Mouse (Mus musculus) G1E (cell line): Measurements from ENCODE around the gene Tbl2. TPM values are rescaled to one million over a fixed set of nuclear protein-coding genes. Genes with fewer than 3 reads are reported as not detected.

Experiments used
- ATAC-seq: 2 replicates; pipeline ENCODE4 v1.8.0; 2016; ENCODE audit warnings: mild to moderate bottlenecking; ENCODE audit not compliant: insufficient number of reproducible peaks, poor library complexity, low FRiP score, severe bottlenecking; ENCODE audit errors: extremely low read depth
- DNase-seq: peaks from one replicate; pipeline ENCODE4 v3.0.0; 2012; ENCODE audit warnings: low spot score
- H3K27me3 ChIP-seq: 2 replicates; pipeline ENCODE4 v1.6.1; 2012; ENCODE audit warnings: mild to moderate bottlenecking, low read length, inconsistent platforms; ENCODE audit not compliant: insufficient read depth
- H3K36me3 ChIP-seq: replicated peaks from 2 replicates; pipeline ENCODE3; 2012; ENCODE audit warnings: mild to moderate bottlenecking, inconsistent platforms
- H3K4me1 ChIP-seq: 2 replicates; pipeline ENCODE4 v1.6.1; 2012; ENCODE audit warnings: low read depth, low read length, inconsistent platforms, mixed read lengths; ENCODE audit not compliant: insufficient read depth
- H3K4me3 ChIP-seq: 2 replicates; pipeline ENCODE4 v1.5.1; 2012; ENCODE audit warnings: low read depth, mild to moderate bottlenecking, inconsistent platforms, low read length, moderate library complexity, mixed read lengths
- H3K9me3 ChIP-seq: replicated peaks from 2 replicates; pipeline ENCODE4 v1.6.1; 2012; ENCODE audit warnings: inconsistent platforms
- CTCF ChIP-seq: IDR thresholded peaks from 2 replicates; pipeline ENCODE4 v1.5.1; 2012; ENCODE audit warnings: low read depth, low read length, inconsistent platforms, mixed read lengths
- GATA1 ChIP-seq: IDR thresholded peaks from 2 replicates; pipeline ENCODE4 v1.6.1; 2012; ENCODE audit warnings: borderline replicate concordance, low read length, inconsistent platforms, mixed read lengths
- GATA2 ChIP-seq: IDR thresholded peaks from 2 replicates; pipeline ENCODE4 v1.6.1; 2012; ENCODE audit warnings: low read depth, low read length, inconsistent platforms, borderline replicate concordance
- POLR2AphosphoS5 ChIP-seq: IDR thresholded peaks from 2 replicates; pipeline ENCODE4 v1.6.1; 2012; ENCODE audit warnings: low read depth, low read length, inconsistent platforms; ENCODE audit not compliant: insufficient replicate concordance
- TAL1 ChIP-seq: conservative IDR thresholded peaks from 2 replicates; pipeline ENCODE4 v1.6.1; 2012; ENCODE audit warnings: low read depth, low read length, inconsistent platforms, mixed read lengths
- polyA plus RNA-seq: library from polyadenylated mRNA; stranded (reverse); fragments of >175 nt; gene quantifications from 2 replicates; pipeline ENCODE4 v1.2.3, GENCODE M21; 2012
- total RNA-seq, 2 experiments: library from RNA; stranded (forward) in 1 of 2; stranded (reverse) in 1 of 2; fragments of 200-1000 nt in 1 of 2; fragments of >200 nt in 1 of 2; fragmentation: Nextera tagmentation in 1 of 2; gene quantifications; 2 replicates each; pipeline ENCODE4 v1.2.3; 2014 to 2017

The Tbl2 gene
- total and polyA plus RNA-seq, 3 experiments: 22.5 to 37.2 (median 25.1) TPM

DNA sequence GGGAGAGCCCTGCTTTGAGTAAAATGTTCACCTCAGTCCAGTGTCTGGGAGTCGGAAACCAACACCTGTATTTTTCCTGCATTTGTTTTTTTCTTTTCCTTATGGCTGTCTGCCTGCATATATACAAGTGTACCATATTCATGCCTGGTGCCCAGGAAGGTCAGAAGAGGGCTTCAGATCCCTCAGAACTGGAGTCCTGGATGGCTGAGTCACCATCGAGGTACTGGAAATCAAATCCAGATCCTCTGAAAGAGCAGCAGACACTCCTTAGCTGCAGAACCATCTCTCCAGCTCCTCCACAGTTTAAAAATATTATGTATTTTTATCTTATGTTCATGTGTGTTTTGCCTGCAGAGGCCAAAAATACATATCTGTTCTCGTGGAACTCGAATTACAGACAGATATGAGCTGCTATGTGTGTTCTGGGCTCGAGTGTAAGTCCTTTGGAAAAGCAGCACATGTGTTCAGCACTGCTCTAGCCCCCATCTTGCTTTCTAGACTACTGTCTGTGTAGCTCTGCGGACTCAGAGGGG is 22.3 kb downstream of the Tbl2 start:
- Histone ChIP-seq H3K9me3 (no peaks in the 10 kb centered on the region), H3K4me1 (peaks cover 31% of the 10 kb centered on the region), H3K27me3 (no peaks in the 10 kb centered on the region), H3K4me3 (no peak overlapping the region), H3K36me3 (peaks cover 68% of the 10 kb centered on the region)
- TF ChIP-seq GATA2: no peak
- no peak for TF ChIP-seq GATA1
- TF ChIP-seq TAL1: no peak
- TF ChIP-seq CTCF: no peak
- no peak for TF ChIP-seq POLR2AphosphoS5
- DNase-seq: no peak
- ATAC-seq: no peak

DNA sequence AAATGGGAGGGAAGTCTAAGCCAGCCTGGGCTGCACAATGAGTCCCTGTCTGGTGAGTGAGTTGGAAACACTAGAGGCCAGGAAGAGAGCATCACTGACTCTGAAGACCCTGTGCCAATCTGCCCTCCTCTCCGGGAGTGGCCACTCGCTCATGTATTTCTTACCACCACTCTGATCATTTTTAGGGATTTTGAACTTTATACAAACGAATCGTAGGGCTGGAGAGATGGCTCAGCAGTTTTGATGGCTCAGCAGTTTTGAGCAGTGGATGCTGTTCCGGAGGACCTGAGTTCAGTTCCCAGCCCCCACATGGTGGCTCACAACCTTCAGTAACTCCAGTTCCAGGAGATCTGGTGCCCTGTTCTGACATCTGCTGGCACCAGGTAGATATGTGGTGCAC is 23.5 kb downstream of the Tbl2 start:
- DNase-seq (no peak), ATAC-seq (no peak)
- TF ChIP-seq GATA2 (no peak), POLR2AphosphoS5 (no peak), CTCF (no peak), TAL1 (no peak), GATA1 (no peak)
- Histone ChIP-seq H3K27me3 (no peaks in the 10 kb centered on the region), H3K4me1 (peaks cover 28% of the 10 kb centered on the region), H3K9me3 (no peaks in the 10 kb centered on the region), H3K36me3 (peaks cover 80% of the 10 kb centered on the region), H3K4me3 (no peak overlapping the region)

DNA sequence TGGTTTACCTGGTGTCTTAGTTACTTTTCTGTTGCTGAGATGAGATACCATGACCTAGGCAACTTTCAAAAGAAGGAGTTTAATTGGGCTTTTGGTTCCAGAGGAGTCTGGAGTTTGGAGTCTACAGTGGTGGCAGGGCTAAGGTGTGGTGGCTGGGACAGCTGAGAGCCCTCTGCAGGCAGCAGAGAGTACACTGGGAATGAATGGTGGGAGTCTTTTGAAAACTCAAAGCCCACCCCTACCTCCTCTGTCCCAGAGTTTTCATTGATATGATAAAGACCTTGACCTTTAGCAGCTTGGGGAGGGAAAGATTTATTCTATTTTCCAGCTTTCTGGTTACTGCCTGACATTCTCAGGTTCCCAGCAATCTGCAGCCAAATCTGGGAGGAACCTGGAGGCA is 25.6 kb downstream of the Tbl2 start:
- peaks cover 22% of the 10 kb centered on the region for H3K4me1 ChIP-seq
- H3K36me3 ChIP-seq: peaks cover 96% of the 10 kb centered on the region
- DNase-seq (no peak), ATAC-seq (no peak)
- H3K9me3 ChIP-seq: no peaks in the 10 kb centered on the region
- H3K27me3 ChIP-seq: no peaks in the 10 kb centered on the region
- no peak for TF ChIP-seq POLR2AphosphoS5
- no peak for TF ChIP-seq GATA2
- no peak for TF ChIP-seq CTCF
- no peak for TF ChIP-seq TAL1
- no peak overlapping the region for H3K4me3 ChIP-seq

DNA sequence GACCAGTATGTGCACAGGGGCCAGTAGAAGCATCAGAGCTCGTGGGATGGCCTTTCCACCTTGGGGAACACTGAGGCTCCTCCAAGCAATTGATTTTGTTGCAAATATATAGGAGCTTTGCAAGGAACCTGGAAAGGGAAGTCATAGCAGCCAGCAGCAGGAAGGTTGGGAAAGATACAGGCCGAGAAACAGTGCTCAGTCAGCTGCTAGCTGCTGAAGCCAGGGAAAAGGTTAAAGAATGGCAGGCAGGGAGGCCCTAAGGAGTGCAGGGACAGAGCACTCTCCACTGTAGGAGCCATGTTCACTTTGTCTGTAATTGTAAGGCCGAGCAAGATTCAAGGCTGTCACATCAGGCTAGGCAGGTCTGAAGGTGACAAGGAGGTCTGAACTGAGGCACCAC is 29.1 kb downstream of the Tbl2 start:
- no peak overlapping the region for H3K4me3 ChIP-seq
- ATAC-seq: no peak
- peaks cover 97% of the 10 kb centered on the region for H3K36me3 ChIP-seq

DNA sequence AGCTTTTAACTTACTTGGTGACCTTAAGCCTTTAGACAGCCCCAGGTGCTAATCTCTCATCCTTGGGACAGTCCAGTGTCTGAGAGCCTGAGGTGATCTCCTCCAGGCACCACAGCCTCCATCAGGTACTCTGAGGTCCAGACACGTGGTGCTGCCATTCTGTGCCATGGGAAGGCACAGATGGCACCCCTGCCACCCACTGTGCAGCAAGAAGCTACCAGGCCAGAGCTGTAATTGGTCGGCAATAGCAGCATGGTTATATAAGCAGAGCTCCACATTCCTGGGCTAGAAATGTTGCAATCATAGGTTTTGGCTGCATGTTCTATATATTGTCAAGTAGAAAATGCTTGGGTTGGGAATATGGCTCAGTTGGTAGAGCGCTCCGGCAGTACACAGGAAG is 29.5 kb downstream of the Tbl2 start:
- no peak overlapping the region for H3K4me3 ChIP-seq
- no peaks in the 10 kb centered on the region for H3K9me3 ChIP-seq
- TF ChIP-seq CTCF (no peak), TAL1 (no peak), POLR2AphosphoS5 (no peak), GATA2 (no peak), GATA1 (no peak)
- DNase-seq: no peak
- peaks cover 93% of the 10 kb centered on the region for H3K36me3 ChIP-seq
- H3K27me3 ChIP-seq: no peaks in the 10 kb centered on the region
- peaks cover 8% of the 10 kb centered on the region for H3K4me1 ChIP-seq
- ATAC-seq: no peak

More for the DNA sequence above, 29.1 kb downstream of the Tbl2 start:
- peaks cover 7% of the 10 kb centered on the region for H3K4me1 ChIP-seq
- TF ChIP-seq CTCF: no peak
- H3K27me3 ChIP-seq: no peaks in the 10 kb centered on the region
- no peak for DNase-seq
- no peaks in the 10 kb centered on the region for H3K9me3 ChIP-seq

DNA sequence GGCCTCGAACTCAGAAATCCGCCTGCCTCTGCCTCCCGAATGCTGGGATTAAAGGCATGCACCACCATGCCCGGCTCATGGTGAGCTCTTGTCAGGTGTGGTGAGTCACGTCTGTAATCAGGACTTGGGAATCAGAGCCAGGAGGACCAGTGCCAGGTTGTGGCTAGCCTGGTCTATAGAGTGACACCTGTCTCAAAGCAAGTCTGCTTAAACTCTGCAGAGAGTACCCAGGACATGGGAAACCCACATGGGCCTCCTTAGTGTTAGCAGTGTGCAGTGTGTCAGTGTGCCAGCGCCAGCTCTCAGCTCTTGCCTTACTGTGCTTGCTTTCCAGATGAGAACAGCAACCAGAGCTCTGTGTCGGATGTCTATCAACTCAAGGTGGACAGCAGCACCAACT is 30.2 kb downstream of the Tbl2 start:
- DNase-seq: no peak
- no peak for TF ChIP-seq TAL1
- no peak for TF ChIP-seq POLR2AphosphoS5
- TF ChIP-seq CTCF: no peak
- TF ChIP-seq GATA2: no peak
- no peak for TF ChIP-seq GATA1
- Histone ChIP-seq H3K4me3 (no peak overlapping the region), H3K36me3 (peaks cover 87% of the 10 kb centered on the region), H3K27me3 (no peaks in the 10 kb centered on the region), H3K4me1 (peaks cover 8% of the 10 kb centered on the region), H3K9me3 (peaks cover 2% of the 10 kb centered on the region)
- no peak for ATAC-seq

DNA sequence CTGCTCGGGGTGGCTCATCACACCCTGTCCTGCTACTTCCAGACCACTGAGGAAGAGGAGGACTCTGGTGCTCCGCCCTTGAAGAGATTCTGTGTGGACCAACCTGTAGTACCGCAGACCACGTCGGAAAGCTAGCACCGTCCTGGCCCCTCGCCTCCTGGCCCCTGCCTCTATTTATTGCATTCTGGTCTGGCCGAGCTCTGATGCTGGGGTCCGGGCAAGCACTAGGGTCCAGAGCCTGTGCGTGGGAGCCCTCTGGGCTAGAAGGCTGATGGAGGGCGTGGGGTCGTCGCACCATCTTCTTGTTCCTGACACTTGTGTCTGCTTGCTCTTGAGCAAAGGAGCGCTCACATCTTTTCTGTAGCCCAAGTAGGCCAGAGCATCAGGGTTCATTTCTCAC is 31.3 kb downstream of the Tbl2 start:
- DNase-seq: no peak
- Histone ChIP-seq H3K4me3 (no peak overlapping the region), H3K27me3 (no peaks in the 10 kb centered on the region), H3K4me1 (peaks cover 16% of the 10 kb centered on the region), H3K36me3 (peaks cover 80% of the 10 kb centered on the region), H3K9me3 (peaks cover 6% of the 10 kb centered on the region)
- no peak for TF ChIP-seq GATA2
- TF ChIP-seq POLR2AphosphoS5: no peak
- TF ChIP-seq TAL1: no peak
- no peak for TF ChIP-seq CTCF
- no peak for TF ChIP-seq GATA1
- no peak for ATAC-seq
